Mouse (Mus musculus) liver, embryonic 12.5 days (tissue): ENCODE results near the gene Gfpt1. TPM values are rescaled to one million over a fixed set of nuclear protein-coding genes. Genes with fewer than 3 reads are reported as not detected.

ENCODE experiments used
- polyA plus RNA-seq: library from polyadenylated mRNA; unstranded; fragments of >200 nt; fragmentation: Nextera tagmentation; extraction: Ambion mirVana; gene quantifications from 2 replicates; pipeline ENCODE4 v1.2.1, GENCODE M21; 2016

Gfpt1 gene
- polyA plus RNA-seq, 1 experiment from 2014 or later = 9.2 TPM

Other genes with a start within 250 kb of the Gfpt1 start
- 27.0 and 27.9 TPM in 2 replicates for gene Anxa4, start 249.3 kb upstream of the Gfpt1 start, polyA plus RNA-seq
- 5.8 and 9.2 TPM in 2 replicates for gene Aak1, start 193.3 kb upstream of the Gfpt1 start, polyA plus RNA-seq
- gene Nfu1, start 33.6 kb upstream of the Gfpt1 start, polyA plus RNA-seq = 65.2 and 66.9 TPM in 2 replicates
- gene D6Ertd527e, start 61.9 kb downstream of the Gfpt1 start, polyA plus RNA-seq = 0.08 and 0.13 TPM in 2 replicates